Mouse (Mus musculus) lung, adult 2 months (tissue): Measurements from ENCODE around the gene Zbtb42. TPM values are rescaled to one million over a fixed set of nuclear protein-coding genes. Genes with fewer than 3 reads are reported as not detected.
A peak's percentile ranks its signal among the peaks of the same experiment; 100 is the strongest.

Experiments used
- DNase-seq: peaks from one replicate; pipeline ENCODE4 v3.0.0; 2022
- H3K4me1 ChIP-seq: fragments of 200-500 bp; 2 replicates; pipeline ENCODE4 v1.6.1; 2011; ENCODE audit warnings: low read length; ENCODE audit not compliant: control insufficient read depth, insufficient read depth
- H3K4me3 ChIP-seq: fragments of 200-500 bp; replicated peaks from 2 replicates; pipeline ENCODE3; 2011; ENCODE audit warnings: low read depth, mild to moderate bottlenecking, control low read depth, low read length; ENCODE audit errors: extremely low read depth
- CTCF ChIP-seq: fragments of 200-500 bp; IDR thresholded peaks from 2 replicates; pipeline ENCODE4 v1.5.1; 2011; ENCODE audit warnings: mild to moderate bottlenecking, low read length, control low read depth; ENCODE audit not compliant: insufficient read depth
- POLR2A ChIP-seq: fragments of 200-500 bp; IDR thresholded peaks from 2 replicates; pipeline ENCODE4 v1.6.1; 2011; ENCODE audit warnings: low read depth, mild to moderate bottlenecking, control low read depth, low read length, borderline replicate concordance; ENCODE audit errors: extremely low read depth
- WGBS: fragments of 180-500 bp; shearing (Covaris S2); methylation state at CpG from one replicate; pipeline ENCODE4 v1.1.7; 2018; 5-methylcytosine and 5-hydroxymethylcytosine counted together
- polyA plus RNA-seq: library from polyadenylated mRNA; depleted of rRNA; stranded (reverse); fragments of >200 nt; gene quantifications from 2 replicates; pipeline ENCODE4 v1.2.3, GENCODE M21; 2012

Zbtb42 gene
- polyA plus RNA-seq, 1 experiment, result 51.2 TPM

- peaks cover 17% of the 10 kb centered on the region for H3K4me1 ChIP-seq
- H3K4me3 ChIP-seq, result no peak overlapping the region
- 69% methylated on average over 3 of the region's 3 CpGs for WGBS
- DNase-seq, result no peak
- TF ChIP-seq POLR2A, result no peak
- TF ChIP-seq CTCF, result no peak
Observed at GRCm38 (mm10) chr12:112661327-112661605, 17.4 kb upstream of the Zbtb42 start.

DNA sequence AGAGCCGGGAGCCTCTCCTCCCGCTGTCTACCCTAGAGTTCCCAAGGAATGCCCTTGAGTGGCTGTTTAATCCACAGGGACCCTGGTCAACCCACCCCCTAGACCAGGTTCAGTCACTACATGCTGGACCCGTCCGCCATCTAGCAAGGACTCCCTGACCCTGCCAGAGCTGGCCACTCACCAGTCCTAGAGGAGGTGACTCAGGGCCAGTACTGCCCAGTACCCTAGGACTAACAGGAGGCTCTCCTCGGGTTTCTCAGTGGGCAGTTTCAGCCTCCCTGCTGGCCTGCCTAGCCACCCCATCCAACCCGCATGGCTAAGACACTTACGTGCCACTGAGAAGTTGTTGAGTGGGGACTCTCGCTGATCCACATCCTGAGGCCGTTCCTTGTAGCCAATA lies 16.8 kb upstream of the Zbtb42 start:
- WGBS, result 67% methylated on average over 9 of the region's 9 CpGs
- TF ChIP-seq POLR2A (no peak), CTCF (no peak)
- no peak for DNase-seq
- peaks cover 19% of the 10 kb centered on the region for H3K4me1 ChIP-seq
- H3K4me3 ChIP-seq, result no peak overlapping the region

DNA sequence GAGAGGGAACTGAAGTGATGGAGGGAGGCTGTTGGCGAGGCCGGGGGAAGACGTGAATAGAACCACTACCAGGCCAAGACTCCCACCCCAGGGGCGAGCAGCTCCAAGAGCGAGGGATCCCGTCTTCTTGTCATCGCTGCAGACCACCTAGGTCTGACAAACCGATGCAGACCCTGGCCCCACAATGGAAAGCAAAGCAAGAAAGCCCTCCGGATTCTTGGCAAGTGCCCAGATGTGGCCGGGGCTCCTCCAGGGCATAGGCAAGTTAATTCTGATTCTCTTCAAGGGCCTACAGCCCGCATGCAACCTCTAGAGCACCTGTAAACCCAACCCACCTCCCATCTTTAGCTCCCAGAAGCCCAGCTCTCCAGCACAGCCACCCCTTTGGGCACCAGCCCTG lies 15.3 kb upstream of the Zbtb42 start:
- WGBS, result 78% methylated on average over 11 of the region's 11 CpGs
- H3K4me3 ChIP-seq, result no peak overlapping the region
- peaks cover 27% of the 10 kb centered on the region for H3K4me1 ChIP-seq
- no peak for TF ChIP-seq CTCF
- TF ChIP-seq POLR2A, result no peak
- no peak for DNase-seq

DNA sequence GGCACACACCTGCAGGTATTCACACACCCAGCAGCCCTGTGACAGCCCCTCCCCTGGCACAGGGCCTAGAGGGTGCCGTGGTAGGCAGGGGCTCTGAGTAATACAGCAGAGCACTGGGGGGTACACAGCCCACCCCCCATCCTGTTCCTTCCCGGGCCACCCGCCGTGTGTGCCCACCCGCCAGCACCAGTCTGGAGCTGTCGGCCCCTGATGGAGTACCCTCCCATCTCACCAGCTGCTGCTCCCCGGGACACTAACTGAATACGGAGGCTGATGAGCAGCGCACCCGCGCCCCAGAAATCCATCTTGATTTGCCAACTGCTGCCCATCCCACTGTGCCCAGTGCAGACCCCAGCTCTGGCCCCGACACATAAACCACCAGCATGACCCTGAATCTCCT lies 14.9 kb upstream of the Zbtb42 start:
- WGBS, result 79% methylated on average over 12 of the region's 12 CpGs
- TF ChIP-seq POLR2A, result no peak
- no peak for TF ChIP-seq CTCF
- no peak overlapping the region for H3K4me3 ChIP-seq
- peaks cover 31% of the 10 kb centered on the region for H3K4me1 ChIP-seq
- no peak for DNase-seq

DNA sequence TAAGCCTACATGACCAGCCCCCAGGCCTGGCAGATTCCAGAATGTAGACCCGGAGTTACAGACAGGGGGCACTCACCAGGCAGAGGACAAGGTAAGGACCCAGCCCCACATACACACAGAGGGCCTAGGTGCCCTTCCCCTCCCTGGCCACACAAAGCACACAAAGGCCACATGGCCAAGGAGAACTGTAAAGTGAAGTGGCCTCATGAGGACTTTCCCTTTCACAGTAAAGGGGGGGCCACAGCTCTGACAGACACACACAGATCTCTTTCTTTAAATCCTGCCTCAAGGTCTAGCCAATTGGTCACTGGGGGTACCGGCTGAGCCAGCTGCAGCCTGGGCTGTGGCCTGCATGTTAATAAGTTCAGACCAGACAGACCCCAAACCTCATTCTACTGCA lies 14.5 kb upstream of the Zbtb42 start:
- no peak for DNase-seq
- 50% methylated on average over 2 of the region's 2 CpGs for WGBS
- H3K4me3 ChIP-seq, result no peak overlapping the region
- no peak for TF ChIP-seq POLR2A
- TF ChIP-seq CTCF, result 0 out of 2 replicates have a peak, but pooled peaks have one; percentile 2
- peaks cover 34% of the 10 kb centered on the region for H3K4me1 ChIP-seq

GRCm38 (mm10) chr12:112664656-112665055 lies 14.0 kb upstream of the Zbtb42 start:
- WGBS, result 50% methylated on average over 5 of the region's 5 CpGs
- no peak for DNase-seq
- Histone ChIP-seq H3K4me1 (peaks cover 34% of the 10 kb centered on the region), H3K4me3 (no peak overlapping the region)
- TF ChIP-seq POLR2A (no peak), CTCF (no peak)

- H3K4me3 ChIP-seq, result no peak overlapping the region
- peaks cover 34% of the 10 kb centered on the region for H3K4me1 ChIP-seq
- 19% methylated on average over 18 of the region's 18 CpGs for WGBS
- TF ChIP-seq POLR2A (no peak), CTCF (no peak)
- DNase-seq, result peak; percentile 67
Observed at GRCm38 (mm10) chr12:112665445-112665844, 13.2 kb upstream of the Zbtb42 start.

- no peak overlapping the region for H3K4me3 ChIP-seq
- WGBS, result 58% methylated on average over 9 of the region's 9 CpGs
- DNase-seq, result no peak
- H3K4me1 ChIP-seq, result peaks cover 37% of the 10 kb centered on the region
- no peak for TF ChIP-seq POLR2A
- no peak for TF ChIP-seq CTCF
Observed at GRCm38 (mm10) chr12:112665881-112666544, 12.6 kb upstream of the Zbtb42 start.

DNA sequence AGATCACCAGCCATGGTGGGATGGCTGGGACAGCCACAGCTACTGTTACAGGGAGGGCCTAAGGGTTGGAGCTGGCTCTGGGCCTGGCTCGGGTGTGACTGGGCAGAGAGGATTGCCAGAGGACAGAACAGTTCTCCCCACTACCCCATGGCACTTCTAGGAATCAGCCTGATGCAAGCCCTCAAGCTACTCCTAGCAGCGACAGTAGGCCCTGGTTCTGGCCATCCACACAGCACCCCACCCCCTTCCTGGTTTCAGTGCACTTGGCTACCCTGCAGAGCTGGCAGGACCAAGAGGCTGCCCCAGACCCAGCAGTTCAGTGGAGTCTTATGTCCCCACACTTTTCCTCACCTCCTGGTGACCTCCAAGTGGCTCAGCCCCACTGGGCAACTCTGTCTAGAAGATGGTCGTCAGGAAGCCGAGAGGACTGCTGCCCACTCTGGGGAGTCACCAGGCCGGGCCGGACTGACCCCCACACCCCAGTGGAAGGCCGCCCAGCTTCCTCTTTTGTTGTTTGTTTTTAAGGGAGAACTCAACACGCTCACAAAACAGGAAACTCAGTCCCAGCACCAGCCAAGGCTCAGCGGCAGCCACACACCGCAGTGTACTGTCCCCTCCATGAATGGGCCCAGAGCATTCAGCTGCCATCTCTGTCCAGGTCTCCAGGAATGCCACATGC lies 10.9 kb upstream of the Zbtb42 start:
- TF ChIP-seq POLR2A, result no peak
- no peak for TF ChIP-seq CTCF
- no peak for DNase-seq
- WGBS, result 25% methylated on average over 10 of the region's 10 CpGs
- no peak overlapping the region for H3K4me3 ChIP-seq
- peaks cover 51% of the 10 kb centered on the region for H3K4me1 ChIP-seq

DNA sequence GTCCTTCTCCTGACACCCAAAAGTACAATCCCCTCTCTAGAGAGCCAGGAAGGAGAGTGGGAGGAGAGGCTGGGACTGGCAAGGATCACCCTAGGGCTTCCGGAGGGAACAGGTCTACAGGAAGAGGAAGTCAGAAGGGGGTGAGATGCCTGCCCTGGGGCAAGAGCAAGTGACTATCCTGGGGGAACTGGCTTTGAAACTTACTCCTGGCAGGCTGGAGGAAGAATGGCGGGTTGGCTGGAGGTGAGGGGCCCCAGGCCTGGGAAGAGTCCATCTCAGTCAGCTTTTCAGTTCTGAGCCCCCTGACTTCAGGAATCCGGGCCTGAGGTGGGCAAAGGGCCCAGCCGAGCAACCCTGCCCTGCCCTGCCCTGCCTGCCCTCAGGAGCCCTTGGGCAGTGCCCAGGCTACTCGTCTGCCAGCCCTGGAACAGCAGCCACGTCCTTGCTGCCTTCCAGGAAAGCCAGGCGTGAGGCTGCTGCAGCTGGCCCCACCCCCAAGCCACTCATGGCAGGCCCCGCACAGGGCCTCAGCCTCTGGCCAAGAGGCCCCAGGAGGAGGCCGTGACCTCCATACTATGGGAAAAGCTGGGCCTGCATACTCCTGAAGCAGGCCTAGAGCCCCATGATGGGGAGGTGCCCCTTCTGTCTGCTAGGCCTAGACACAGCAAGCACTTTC lies 7.8 kb upstream of the Zbtb42 start:
- Histone ChIP-seq H3K4me1 (peaks cover 47% of the 10 kb centered on the region), H3K4me3 (no peak overlapping the region)
- WGBS, result 23% methylated on average over 9 of the region's 9 CpGs
- no peak for DNase-seq
- TF ChIP-seq POLR2A, result no peak
